Mouse (Mus musculus) left cerebral cortex, adult 8-10 months (tissue): ENCODE results near the gene Timmdc1. TPM values are rescaled to one million over a fixed set of nuclear protein-coding genes. Genes with fewer than 3 reads are reported as not detected.

Experiments
- DNase-seq, 2 experiments: peaks; one replicate each; pipeline ENCODE4 v3.0.0; 2022; ENCODE audit warnings: low spot score in 2 of 2
- total RNA-seq, 4 experiments: library from RNA; stranded (reverse); gene quantifications; 2 replicates each; pipeline ENCODE4 v1.2.4; 2022

The Timmdc1 gene
- total RNA-seq, 4 experiments from 2014 or later, result 24.6 to 32.1 (median 28.9) TPM

DNA sequence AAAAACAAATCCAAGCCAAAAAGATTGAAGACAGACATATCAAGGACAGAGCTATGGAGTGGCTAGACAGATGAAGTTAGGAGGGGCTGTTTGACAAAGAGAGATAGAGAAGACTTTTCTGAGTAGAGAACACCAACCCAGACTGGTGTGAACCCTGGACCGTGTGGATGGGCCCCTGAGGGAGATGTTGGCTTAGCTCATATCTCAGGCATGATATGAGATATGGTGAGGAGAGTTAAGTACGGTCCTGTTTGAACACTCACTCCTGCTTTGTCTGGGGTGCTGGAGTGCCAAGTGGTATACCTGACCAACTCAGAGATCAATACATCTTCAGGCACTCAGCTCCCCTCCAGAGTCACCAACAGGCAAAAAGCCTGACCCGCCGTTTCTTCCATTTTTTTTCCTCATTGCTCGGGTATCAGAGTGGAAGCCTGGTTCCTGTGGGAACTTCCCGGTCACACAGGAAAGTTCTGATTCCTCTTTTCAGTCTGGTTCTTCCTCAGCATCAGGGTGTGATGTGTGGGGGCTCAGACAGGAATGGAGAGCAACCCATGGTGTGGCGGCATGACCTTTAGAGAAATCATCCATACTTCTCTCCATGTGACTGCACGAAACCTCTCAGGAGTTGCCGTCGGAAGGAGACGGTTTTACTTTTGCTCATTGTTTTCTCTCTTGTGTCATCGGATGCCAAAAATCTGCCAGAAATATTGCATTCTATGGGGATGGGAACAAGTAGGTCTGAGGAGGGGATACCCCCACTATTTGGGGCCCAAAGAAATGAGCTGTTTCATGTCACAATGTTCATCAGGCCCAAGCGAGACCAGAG, 55.2 kb downstream of the Timmdc1 start:
- no peak for DNase-seq

DNA sequence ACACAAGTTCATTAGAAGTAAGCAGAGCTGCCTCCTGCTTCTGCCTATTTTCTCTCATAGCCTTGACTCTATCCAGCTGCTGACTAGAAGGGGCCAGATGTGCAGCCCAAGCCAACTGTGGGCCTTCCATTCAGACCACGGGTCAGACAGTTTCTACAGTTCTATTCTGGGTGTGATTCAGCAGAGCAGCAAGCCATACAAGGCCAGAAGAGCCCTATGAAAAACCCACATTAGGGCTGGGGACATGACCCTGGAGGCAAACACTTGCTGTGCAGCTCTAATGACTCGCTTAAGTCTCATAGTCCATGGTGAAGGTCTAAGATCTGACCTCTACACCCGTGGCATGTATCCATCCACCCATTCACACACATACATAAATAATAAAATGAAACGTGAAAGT, 56.4 kb downstream of the Timmdc1 start:
- no peak for DNase-seq

DNA sequence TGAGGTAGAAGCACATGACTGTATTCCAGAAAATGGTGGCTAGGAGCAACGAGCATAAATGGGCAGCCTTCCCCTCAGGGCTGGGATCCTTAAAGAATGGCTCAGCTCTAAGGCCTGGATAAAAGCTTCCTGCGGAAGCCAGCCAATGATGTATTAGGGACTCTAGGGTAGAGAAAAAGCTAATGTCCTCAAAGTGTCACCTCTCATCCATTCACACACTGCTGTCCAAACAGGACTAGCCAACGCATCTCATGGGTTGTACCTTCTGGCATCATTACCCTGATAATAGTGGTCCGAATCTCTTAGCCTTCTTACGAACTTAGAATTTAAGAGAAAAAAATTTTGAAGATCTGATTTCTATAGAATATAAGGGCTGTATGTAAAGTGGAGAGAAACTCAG, 59.2 kb downstream of the Timmdc1 start:
- no peak for DNase-seq

DNA sequence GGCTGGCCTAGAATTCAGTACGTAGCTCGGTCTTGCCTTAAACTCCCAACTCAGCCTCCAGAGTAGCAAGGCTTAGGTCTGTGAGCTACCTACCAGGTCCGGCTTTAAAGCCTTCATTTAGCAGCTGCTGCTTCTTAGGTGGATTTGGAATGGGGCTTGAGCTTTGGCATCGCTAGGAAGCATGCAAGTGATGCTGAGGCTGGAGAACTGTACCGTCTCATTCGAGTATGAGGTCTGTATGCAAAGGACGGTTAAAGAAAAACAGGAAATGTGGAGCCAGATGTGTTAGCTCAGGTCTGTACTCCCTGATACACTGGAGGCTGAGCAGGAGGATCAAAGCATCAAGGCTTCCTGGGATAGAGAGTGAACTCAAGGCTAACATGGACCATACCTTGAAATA, 60.3 kb downstream of the Timmdc1 start:
- DNase-seq, result no peak

DNA sequence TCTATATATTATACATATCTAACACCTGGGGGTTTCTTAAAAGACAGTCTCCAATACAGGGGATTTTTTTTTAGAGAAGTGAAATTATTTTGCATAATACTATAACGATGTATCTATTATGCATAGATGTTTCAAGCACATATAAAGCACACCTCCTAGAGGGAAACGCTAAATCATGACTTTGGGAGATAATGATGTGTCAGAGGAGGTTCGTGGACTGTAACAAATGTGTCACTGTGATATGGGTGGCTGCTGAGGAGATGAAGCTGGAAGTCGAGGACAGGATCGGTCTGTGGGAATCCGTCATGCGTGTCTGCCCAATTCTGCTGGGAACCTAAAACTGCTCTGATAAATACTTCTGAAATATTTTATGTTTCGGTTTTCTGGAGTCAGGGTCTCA, 60.7 kb downstream of the Timmdc1 start:
- no peak for DNase-seq

DNA sequence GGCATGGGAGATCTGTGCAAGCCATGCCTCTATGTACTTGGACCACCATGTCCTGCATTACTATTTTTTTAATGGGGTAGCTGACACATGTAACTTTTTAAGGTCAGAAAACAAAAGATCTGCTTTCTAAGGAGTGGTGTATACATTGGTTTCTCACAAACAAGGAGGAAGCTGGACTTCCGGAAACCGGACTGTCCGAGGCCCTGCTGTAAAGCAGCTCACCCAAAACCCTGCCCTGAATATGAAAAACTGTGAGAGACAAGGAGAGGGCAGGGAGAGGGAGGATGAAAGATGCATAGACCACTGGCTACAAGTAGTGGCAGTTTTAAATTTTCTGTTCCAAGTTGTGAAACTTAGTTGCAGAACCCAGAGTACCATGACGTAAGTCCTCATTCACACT, 62.5 kb downstream of the Timmdc1 start:
- DNase-seq, result no peak

DNA sequence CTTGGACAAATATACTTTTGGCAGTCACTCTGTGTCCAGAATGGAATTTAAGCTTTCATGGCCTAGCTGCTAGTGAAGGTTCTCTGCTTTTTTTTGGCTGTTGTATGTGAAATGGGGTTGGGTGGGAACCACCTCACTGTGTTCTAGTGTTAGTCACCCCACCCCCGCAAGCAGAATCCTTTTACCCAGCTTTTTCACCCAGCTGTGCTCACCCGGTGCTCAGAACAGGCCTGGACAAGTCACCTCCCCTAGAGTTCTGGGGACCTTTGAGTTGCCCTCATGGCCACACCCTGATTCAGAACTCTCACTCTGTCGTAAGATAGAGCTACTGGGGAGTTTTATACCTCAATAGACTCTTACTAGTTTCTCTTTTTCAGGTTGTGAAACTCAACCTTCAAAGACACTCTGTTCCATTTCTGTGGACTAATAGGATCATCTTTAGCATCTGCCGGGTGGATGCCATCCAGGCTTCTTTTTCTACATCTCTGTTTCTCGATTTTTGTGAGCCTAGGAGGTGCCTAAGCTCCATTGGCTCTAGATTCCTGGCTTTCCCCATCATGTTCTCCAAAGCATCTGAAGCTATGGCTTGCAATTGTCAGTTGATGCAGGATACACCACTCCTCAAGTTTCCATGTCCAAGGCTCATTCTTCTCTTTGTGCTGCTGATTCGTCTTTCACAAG, 63.7 kb downstream of the Timmdc1 start:
- DNase-seq, result no peak

DNA sequence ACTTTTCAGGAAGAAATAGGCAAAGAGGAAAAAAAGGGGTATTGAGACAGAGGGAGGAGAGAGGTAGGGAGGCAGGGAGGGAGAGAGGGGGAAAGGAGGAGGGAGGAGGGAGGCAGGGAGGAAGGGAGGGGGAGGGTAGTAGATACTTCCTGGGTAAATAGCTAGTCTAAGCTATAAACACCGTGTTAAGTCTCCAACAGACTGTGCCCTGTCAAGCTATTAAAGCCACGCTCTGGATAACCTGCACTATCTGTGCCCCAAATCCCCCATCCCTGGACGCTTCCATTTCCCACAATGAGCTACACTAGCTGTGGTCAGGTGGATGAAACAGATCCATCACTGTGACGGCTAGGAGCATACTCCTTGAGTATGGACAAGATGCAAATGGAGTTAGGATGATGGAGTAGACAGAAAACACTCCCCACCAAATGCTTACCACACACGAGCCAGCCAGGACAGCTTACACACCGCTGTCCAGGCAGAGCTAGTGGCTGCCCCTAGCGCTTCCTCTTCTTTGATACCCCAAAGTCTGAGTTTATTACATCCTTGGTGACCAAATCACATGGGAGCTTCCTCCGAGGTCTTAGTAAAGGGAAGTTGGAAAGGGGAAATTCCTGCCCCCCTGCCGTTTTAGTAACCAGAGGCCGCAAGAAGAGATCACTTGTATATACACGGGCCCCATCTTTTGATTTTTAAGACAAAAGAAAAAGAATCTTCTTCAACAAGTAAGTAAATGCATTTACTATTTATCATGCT, 65.5 kb downstream of the Timmdc1 start:
- DNase-seq, result no peak

DNA sequence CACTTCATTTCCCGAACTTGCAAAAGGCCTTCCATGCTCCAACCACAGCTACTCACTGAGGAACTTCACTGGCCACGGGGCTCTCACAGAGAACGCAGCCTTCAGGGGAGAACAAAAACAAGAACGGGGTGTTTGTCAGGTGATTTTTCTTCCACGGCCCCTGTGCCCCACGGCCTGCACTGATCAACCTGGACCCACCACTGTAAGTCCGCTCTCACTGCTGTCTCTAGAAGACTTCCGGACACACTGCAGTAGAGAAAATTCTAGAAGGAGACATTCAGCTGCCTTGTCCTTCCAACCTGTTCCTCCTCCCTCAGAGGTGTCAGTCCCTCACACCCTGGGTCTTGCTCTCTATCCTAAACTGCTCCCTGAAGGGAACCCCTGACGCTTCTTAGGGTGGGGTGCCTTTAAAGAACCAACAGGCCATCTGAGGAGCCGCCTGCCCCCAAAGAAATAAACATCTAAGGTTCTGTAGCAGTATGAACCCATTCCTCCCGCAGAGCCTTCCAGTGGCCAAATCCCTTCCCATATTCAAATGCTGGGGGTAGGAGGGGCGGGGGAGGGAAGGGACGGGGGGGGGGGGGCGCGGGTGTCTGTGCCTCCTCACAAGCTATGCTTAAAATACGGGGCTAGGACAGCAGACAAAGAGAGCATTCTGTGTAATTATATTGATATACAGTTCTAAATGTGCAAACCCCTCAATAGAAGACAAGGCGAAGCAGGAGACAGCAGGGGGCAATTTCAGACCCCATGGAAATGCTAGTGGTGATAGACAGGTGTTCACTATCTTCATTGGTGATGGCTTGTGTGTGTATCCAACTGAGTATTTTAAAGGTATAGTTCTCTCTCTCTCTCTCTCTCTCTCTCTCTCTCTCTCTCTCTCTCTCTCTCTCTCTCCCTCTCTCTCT, 66.7 kb downstream of the Timmdc1 start, which contains the start of gene Cd80:
Gene Cd80, plus strand, starts transcription at position 51 of the 908 bp plus-strand sequence.
- DNase-seq, result no peak

DNA sequence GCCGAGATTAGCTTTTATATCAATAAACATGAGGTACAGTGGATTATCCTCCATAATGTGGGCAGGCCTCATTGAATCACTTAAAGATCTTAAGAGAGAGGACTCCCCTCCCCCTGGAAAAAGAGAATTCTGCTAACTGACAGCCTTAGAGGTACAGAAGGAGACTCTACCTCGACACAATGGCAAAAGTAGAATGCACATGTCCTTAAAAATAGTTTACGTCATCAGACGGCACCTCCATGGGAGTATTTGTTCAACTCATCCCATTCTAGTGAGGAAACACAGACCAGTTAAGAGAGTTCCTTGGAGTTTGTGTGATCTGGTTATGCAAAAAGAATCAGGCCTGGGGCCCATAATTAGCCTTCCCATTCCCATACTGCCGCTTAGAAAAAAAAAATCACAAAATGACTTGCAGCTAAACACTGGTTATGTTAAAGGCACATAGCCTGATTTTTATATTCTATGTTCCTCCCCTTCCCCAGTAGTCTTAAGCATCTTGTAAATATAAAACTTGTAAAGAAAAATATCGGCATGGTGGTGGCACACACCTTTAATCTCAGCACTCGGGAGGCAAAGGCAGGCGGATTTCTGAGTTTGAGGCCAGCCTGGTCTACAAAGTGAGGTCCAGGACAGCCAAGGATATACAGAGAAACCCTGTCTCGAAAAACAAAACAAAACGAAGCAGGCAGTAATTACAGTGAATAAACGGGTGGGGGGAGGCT, 67.8 kb downstream of the Timmdc1 start:
- DNase-seq, result no peak

DNA sequence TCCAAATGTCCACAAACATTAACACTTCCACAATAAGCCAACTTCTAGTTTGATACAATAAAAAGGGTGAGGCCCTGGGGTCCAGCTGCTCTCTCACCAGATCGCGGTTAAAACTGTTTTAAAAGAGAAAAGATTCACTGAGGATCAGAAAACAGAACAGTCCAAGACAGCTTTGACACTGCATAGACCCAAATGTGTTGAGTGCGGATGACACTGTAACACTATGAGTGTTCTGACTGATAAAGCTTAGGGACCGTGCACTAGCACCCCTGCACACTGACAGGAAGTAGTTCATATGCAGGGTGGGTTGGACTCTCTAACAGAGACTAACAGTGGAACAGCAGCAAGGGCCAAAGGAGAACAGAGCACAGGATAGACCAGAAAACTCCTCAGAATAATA, 68.5 kb downstream of the Timmdc1 start:
- no peak for DNase-seq

DNA sequence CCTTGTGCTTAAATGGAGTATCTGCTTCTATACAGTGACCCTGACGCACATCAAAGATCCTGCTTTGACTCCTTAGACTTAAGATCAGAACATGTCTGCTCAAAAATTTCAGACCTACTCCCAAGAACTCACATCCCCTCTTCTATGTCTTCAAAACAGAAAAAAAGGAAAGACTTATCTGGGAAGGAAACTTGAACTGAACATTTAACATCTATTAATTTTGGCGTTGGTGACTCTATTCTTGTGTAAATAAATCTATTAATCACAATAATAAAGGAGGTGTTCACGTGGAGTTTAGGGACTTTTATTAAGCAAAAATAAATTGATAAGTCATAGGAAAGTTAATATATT, 69.3 kb downstream of the Timmdc1 start:
- no peak for DNase-seq

DNA sequence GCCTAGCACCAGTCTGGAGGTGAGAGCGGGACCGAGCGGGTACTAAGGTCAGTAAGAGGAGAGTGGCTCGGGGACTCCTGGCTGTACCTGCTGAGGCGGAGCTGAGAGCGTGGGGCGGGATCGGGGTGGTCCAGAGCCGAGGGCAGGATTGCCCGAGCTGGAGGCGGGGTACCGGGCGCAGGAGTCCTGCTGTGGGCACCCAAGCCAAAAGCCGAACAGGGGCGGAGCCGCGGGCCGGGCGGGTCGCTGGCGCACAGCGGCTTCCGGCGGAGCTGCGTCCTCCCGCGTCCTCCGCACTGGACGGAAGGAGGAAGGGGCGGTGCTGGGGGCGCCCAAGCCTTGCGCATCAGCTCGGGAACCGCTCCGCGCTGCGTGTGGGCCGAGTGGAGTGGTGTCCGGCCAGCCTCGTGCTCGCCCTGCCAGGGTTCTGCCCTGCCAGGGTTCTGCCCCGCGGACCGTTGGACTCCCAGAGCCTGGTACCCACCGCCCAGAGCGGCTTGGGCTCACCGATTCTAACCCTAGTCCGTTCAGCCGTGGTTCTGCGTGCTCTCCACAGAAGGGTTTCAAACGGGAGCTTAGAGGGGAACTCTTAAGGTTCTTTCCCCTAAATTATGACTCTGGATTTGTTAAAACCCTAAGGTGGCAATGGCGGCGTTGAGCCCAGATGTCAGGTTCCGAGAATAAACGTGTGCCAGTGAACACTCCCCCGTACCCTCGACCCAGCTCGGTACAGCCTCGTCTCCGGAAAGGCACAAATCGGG, 69.8 kb downstream of the Timmdc1 start, which contains the start of gene Adprh:
Gene Adprh, minus strand, starts transcription at position 262 of the 761 bp plus-strand sequence.
- peak; percentile 77 to 86 for DNase-seq

DNA sequence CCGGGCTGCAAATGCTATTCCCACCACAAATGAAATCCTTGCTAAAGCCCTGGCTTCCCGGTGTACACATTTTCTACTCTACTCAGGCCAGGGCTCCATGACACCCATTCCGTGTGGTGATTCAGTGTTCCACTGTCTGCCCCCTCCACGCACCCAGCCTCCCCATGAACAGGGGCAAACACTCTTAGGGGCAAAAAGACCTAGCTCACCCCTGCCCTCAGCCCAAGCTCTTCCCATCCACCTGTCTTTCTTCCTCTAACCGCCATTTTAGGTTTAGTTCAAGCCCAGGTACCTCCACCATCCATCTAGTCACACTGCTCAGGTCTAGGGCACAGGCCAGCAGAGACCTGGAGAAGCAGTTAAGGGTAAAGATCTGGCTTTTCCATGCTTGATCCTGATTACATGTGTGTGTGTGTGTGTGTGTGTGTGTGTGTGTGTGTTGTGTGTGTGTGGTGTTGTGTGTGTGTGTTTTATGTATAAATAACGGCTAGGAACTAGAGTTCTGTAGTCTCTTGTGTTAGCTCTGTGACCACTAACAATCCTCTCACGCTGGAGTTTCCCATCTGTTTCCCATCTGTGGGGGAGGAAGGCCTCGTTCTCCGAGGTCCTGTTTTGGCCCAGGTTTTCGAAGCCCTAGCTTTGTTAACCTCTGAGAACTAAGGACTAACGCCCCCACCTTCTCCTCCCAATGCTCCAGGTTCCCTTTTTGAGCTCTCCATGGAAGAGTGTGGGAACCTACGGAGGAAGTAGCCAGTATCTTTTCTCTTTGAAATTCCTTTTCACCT, 70.8 kb downstream of the Timmdc1 start:
- DNase-seq, result no peak

DNA sequence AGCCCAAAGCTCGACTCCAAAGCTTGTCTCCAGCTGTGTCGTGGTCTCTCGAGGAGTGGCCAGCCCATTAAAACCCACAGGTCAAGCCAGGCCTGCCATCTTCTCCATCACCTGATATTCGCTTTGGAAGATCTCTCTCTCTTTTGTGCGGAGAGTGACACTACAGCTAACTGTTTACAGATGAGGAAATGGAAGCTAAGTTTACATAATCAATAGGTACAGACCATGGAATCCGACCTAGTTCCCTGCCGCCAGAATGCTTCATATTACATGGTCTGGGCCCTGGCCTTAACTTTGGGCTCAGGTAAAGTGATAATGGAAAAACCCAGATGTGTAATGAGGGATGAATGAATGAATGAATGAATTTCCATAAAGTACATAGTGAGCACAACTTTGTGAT, 71.8 kb downstream of the Timmdc1 start:
- DNase-seq, result no peak

DNA sequence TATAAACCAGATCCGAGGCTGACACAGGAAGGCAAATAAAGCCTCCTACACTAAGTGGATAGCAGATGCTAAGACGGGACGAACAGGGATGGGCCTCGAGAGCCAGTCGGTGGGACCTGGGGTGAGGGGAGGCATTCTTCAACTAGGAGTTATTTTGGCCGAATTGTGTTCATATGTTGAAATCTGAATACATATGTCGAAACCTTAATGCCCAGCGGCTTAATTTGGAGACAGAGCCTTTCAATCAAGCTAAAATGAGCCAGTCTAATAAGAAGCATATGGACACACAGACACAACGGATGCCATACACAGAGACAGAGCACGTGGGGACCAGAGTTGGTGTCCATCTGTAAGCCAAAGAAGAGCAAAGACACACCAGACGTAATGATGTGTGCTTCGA, 74.0 kb downstream of the Timmdc1 start:
- DNase-seq, result no peak
